Mouse (Mus musculus): ENCODE data around the gene Minpp1. TPM values are rescaled to one million over a fixed set of nuclear protein-coding genes. Genes with fewer than 3 reads are reported as not detected.

Minpp1 gene
- total and polyA plus RNA-seq, 2 experiments, result 35.3 to 53.9 TPM

DNA sequence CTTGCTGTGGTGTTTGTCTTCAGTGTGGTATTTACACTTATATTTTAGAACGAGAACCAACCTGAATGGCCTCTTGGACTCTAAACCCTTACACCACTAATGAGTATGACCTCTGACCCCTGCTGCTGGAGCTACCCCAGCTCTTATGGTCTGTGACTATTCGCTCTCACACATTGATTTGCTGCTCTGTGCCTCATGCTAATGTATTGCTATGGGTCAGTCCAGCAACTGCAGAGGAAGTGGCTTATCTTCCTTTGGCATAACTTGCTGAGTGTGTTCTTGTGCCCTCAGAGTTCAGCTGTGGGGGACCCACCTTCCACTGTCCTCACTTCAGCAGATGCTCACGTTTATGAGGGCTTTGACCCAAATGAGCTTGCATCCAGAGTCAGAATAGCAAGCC lies 24.7 kb downstream of the Minpp1 start:
- Histone ChIP-seq H3K79me2 (ENCODE audit: control insufficient read depth, insufficient read depth, low read length) (no peaks in the 10 kb centered on the region), H3K4me1 (ENCODE audit: control insufficient read depth, insufficient read depth, low read length) (peaks cover 28% of the 10 kb centered on the region), H3K27ac (replicated peaks; ENCODE audit: insufficient read depth, low read depth, low read length) (no peak overlapping the region), H3K9ac (ENCODE audit: low read depth, low read length) (no peak overlapping the region), H3K27me3 (ENCODE audit: control insufficient read depth, insufficient read depth, low read length) (no peaks in the 10 kb centered on the region), H3K36me3 (ENCODE audit: control insufficient read depth, insufficient read depth, low read length) (peaks cover 7% of the 10 kb centered on the region), H3K4me3 (ENCODE audit: insufficient read depth, low read depth, low read length) (no peak overlapping the region)
- 16% methylated on average over 3 of the region's 3 CpGs for WGBS
- DNase-seq (ENCODE audit: extremely low read depth, low read depth, low spot score), result peak; percentile 94
- TF ChIP-seq CTCF (IDR thresholded peaks at IDR 0.05; ENCODE audit: low read depth, low read length), result no peak
- TF ChIP-seq POLR2A (IDR thresholded peaks at IDR 0.05; ENCODE audit: extremely low read depth, insufficient read depth, low read length), result no peak

DNA sequence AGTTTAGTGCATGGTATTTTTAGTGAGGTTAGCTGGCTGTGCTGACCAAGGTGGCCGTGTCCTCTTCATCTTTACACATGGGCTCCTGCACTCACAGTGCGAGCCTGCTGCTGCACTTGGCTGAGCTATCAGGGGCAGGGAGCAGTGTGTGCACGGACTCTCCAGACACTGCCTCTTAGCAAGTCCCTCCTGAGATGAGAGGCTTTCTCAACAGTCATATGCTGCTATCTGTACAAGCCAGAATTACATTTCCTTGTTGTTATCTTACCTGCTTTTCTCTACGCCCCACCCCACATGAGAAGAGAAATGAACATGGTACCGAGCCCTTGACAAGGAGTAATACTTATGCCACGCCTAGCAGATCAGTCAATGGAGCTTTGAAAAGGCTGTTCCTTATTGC lies 25.4 kb downstream of the Minpp1 start:
- H3K79me2 ChIP-seq (ENCODE audit: control insufficient read depth, insufficient read depth, low read length), result no peaks in the 10 kb centered on the region
- H3K36me3 ChIP-seq (ENCODE audit: control insufficient read depth, insufficient read depth, low read length), result peaks cover 9% of the 10 kb centered on the region
- H3K4me3 ChIP-seq (ENCODE audit: insufficient read depth, low read depth, low read length), result no peak overlapping the region
- H3K27ac ChIP-seq (replicated peaks; ENCODE audit: insufficient read depth, low read depth, low read length), result no peak overlapping the region
- no peaks in the 10 kb centered on the region for H3K27me3 ChIP-seq (ENCODE audit: control insufficient read depth, insufficient read depth, low read length)
- H3K9ac ChIP-seq (ENCODE audit: low read depth, low read length), result no peak overlapping the region
- no peak for TF ChIP-seq POLR2A (IDR thresholded peaks at IDR 0.05; ENCODE audit: extremely low read depth, insufficient read depth, low read length)
- DNase-seq (ENCODE audit: extremely low read depth, low read depth, low spot score), result no peak
- WGBS, result 84% methylated on average over 6 of the region's 6 CpGs
- peaks cover 25% of the 10 kb centered on the region for H3K4me1 ChIP-seq (ENCODE audit: control insufficient read depth, insufficient read depth, low read length)

DNA sequence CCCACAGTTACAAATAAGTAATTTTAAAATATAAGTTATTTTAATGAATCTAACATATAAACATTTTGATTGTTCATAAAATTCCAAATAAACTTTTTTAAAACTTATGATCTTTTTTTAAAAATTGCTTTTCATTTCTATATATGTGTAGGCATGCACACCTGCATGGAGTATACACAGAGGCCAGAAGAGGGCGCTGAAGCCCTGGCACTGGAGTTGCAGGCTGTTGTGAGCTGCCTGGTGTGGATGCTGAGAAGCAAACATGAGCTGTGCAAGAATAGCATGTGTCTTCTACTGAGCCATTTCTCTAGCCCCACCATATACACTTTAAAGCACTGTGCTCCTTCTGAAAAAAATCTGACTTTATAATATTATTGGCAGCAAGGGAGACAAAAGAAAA lies 26.9 kb downstream of the Minpp1 start:
- H3K27me3 ChIP-seq (ENCODE audit: control insufficient read depth, insufficient read depth, low read length), result no peaks in the 10 kb centered on the region
- DNase-seq (ENCODE audit: extremely low read depth, low read depth, low spot score), result no peak
- H3K4me1 ChIP-seq (ENCODE audit: control insufficient read depth, insufficient read depth, low read length), result peaks cover 17% of the 10 kb centered on the region
- WGBS, result 51% methylated on average over 1 of the region's 1 CpGs
- TF ChIP-seq POLR2A (IDR thresholded peaks at IDR 0.05; ENCODE audit: extremely low read depth, insufficient read depth, low read length) (no peak), CTCF (IDR thresholded peaks at IDR 0.05; ENCODE audit: low read depth, low read length) (peak; percentile 76)
- peaks cover 9% of the 10 kb centered on the region for H3K36me3 ChIP-seq (ENCODE audit: control insufficient read depth, insufficient read depth, low read length)
- H3K4me3 ChIP-seq (ENCODE audit: insufficient read depth, low read depth, low read length), result no peak overlapping the region
- H3K79me2 ChIP-seq (ENCODE audit: control insufficient read depth, insufficient read depth, low read length), result no peaks in the 10 kb centered on the region
- no peak overlapping the region for H3K9ac ChIP-seq (ENCODE audit: low read depth, low read length)
- H3K27ac ChIP-seq (replicated peaks; ENCODE audit: insufficient read depth, low read depth, low read length), result no peak overlapping the region

DNA sequence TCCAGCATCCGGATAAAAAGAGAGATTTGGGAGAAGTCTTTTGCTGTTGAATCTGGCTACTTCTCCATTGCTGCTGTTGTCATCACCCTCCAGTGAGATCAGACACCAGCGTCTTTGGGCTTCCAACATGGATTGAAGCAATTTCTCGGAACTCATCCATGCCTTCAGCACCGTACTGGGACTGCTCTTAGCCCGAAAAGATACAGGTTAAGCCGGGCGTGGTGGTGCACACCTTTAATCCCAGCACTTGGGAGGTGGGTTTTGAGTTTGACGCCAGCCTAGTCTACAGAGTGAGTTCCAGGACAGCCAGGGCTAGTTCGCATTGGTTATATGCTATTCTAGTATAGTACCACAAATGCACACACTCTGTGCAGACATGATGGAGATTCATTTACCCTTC lies 31.0 kb downstream of the Minpp1 start:
- H3K79me2 ChIP-seq (ENCODE audit: control insufficient read depth, insufficient read depth, low read length), result no peaks in the 10 kb centered on the region
- H3K4me3 ChIP-seq (ENCODE audit: insufficient read depth, low read depth, low read length), result no peak overlapping the region
- DNase-seq (ENCODE audit: extremely low read depth, low read depth, low spot score), result no peak
- over 99% methylated on average over 9 of the region's 9 CpGs for WGBS
- H3K36me3 ChIP-seq (ENCODE audit: control insufficient read depth, insufficient read depth, low read length), result peaks cover 11% of the 10 kb centered on the region
- TF ChIP-seq CTCF (IDR thresholded peaks at IDR 0.05; ENCODE audit: low read depth, low read length), result no peak
- TF ChIP-seq POLR2A (IDR thresholded peaks at IDR 0.05; ENCODE audit: extremely low read depth, insufficient read depth, low read length), result no peak
- no peak overlapping the region for H3K9ac ChIP-seq (ENCODE audit: low read depth, low read length)
- H3K4me1 ChIP-seq (ENCODE audit: control insufficient read depth, insufficient read depth, low read length), result no peaks in the 10 kb centered on the region
- no peaks in the 10 kb centered on the region for H3K27me3 ChIP-seq (ENCODE audit: control insufficient read depth, insufficient read depth, low read length)
- no peak overlapping the region for H3K27ac ChIP-seq (replicated peaks; ENCODE audit: insufficient read depth, low read depth, low read length)

DNA sequence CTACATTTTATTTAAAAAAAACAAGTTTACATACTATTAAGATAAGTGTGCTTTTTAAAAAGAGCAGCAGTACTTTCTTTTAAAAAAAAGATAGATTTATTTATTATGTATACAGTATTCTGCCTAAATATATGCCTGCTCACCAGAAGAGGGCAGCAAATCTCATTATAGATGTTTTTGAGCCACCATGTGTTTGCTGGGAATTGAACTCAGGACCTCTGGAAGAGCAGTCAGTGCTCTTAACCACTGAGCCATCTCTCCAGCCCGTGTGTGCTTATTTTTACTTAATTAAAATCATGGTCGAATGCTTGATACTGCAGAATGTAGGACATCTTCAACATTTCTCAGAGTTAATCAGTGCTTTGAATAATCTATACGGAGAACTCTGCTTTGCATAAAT lies 35.9 kb downstream of the Minpp1 start:
- Histone ChIP-seq H3K4me1 (ENCODE audit: control insufficient read depth, insufficient read depth, low read length) (peaks cover 24% of the 10 kb centered on the region), H3K36me3 (ENCODE audit: control insufficient read depth, insufficient read depth, low read length) (peaks cover 2% of the 10 kb centered on the region), H3K27me3 (ENCODE audit: control insufficient read depth, insufficient read depth, low read length) (no peaks in the 10 kb centered on the region), H3K4me3 (ENCODE audit: insufficient read depth, low read depth, low read length) (no peak overlapping the region), H3K79me2 (ENCODE audit: control insufficient read depth, insufficient read depth, low read length) (0 out of 2 replicates have a peak, but pooled peaks cover 3% of the 10 kb centered on the region), H3K27ac (replicated peaks; ENCODE audit: insufficient read depth, low read depth, low read length) (no peak overlapping the region), H3K9ac (ENCODE audit: low read depth, low read length) (no peak overlapping the region)
- 85% methylated on average over 3 of the region's 3 CpGs for WGBS
- no peak for DNase-seq (ENCODE audit: extremely low read depth, low read depth, low spot score)
- TF ChIP-seq POLR2A (IDR thresholded peaks at IDR 0.05; ENCODE audit: extremely low read depth, insufficient read depth, low read length) (no peak), CTCF (IDR thresholded peaks at IDR 0.05; ENCODE audit: low read depth, low read length) (no peak)

DNA sequence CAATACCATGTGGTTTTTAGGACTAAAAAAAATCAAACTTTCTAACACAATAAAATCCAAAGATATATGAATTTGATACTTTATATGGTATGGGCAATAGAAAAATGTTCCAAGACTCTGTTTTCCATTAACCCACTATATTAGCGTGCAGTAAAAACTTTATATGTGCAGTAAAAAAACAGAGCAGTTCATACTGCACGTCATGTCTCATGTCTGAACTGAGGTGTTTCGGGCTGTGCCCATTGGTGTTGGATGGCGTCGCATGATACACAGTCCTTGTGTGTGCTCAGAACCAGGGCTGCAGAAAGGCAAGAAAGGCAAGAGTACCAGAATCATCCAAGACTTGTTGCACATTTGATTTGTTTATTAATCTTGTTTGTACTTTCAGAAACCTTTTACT lies 36.7 kb downstream of the Minpp1 start:
- H3K27me3 ChIP-seq (ENCODE audit: control insufficient read depth, insufficient read depth, low read length), result no peaks in the 10 kb centered on the region
- H3K36me3 ChIP-seq (ENCODE audit: control insufficient read depth, insufficient read depth, low read length), result peaks cover 2% of the 10 kb centered on the region
- peak overlapping the region; percentile 49; the same call in 1 of the 2 replicates for H3K27ac ChIP-seq (replicated peaks; ENCODE audit: insufficient read depth, low read depth, low read length)
- TF ChIP-seq CTCF (IDR thresholded peaks at IDR 0.05; ENCODE audit: low read depth, low read length) (no peak), POLR2A (IDR thresholded peaks at IDR 0.05; ENCODE audit: extremely low read depth, insufficient read depth, low read length) (no peak)
- H3K4me3 ChIP-seq (ENCODE audit: insufficient read depth, low read depth, low read length), result no peak overlapping the region
- DNase-seq (ENCODE audit: extremely low read depth, low read depth, low spot score), result no peak
- H3K79me2 ChIP-seq (ENCODE audit: control insufficient read depth, insufficient read depth, low read length), result 0 out of 2 replicates have a peak, but pooled peaks cover 3% of the 10 kb centered on the region
- 90% methylated on average over 5 of the region's 5 CpGs for WGBS
- H3K9ac ChIP-seq (ENCODE audit: low read depth, low read length), result no peak overlapping the region
- H3K4me1 ChIP-seq (ENCODE audit: control insufficient read depth, insufficient read depth, low read length), result peaks cover 24% of the 10 kb centered on the region

Data from liver, adult 2 months (tissue).